12 mouse cellular contexts compared by ENCODE assay signal in genomic region chr2:122789311-122789710, GRCm38 (mm10). TPM values are rescaled to one million over a fixed set of nuclear protein-coding genes. Genes with fewer than 3 reads are reported as not detected.
DNase-seq lines count a peak whose midpoint lies in the region; ATAC-seq lines count a peak whose summit lies in the region.
"Had no signal": no experiment of that assay in that cellular context is flagged by ENCODE, and none has a peak within 500 bp of the region (broad histone marks: within the 10 kb centered on the region; RNA-seq: fewer than 3 reads in every experiment).

No protein-coding gene starts in this region.

- H3K36me3 ChIP-seq in forebrain, embryonic 12.5 days (replicated peaks), result no peaks in the 10 kb centered on the region
- H3K36me3 ChIP-seq: midbrain, embryonic 15.5 days had no signal

- ATAC-seq in megakaryocyte, adult 5-6 weeks (ENCODE audit: poor library complexity, severe bottlenecking), result peak; percentile 65
- ATAC-seq in forebrain, embryonic 12.5 days (ENCODE audit: low FRiP score), result no peak
- ATAC-seq: midbrain, embryonic 15.5 days had no signal

- no peaks in the 10 kb centered on the region for H3K9me3 ChIP-seq in forebrain, embryonic 12.5 days
- H3K9me3 ChIP-seq: midbrain, embryonic 15.5 days had no signal

- no peak overlapping the region for H3K4me3 ChIP-seq in forebrain, embryonic 12.5 days (replicated peaks)
- H3K4me3 ChIP-seq: midbrain, embryonic 15.5 days had no signal

- 84% methylated on average over 7 of the region's 7 CpGs for WGBS in forebrain, embryonic 12.5 days

- H3K27me3 ChIP-seq in forebrain, embryonic 12.5 days, result no peaks in the 10 kb centered on the region
- H3K27me3 ChIP-seq: midbrain, embryonic 15.5 days had no signal

- no peak overlapping the region for H3K4me2 ChIP-seq in forebrain, embryonic 12.5 days
- H3K4me2 ChIP-seq: midbrain, embryonic 15.5 days had no signal

- H3K27ac ChIP-seq in forebrain, embryonic 12.5 days, result no peak overlapping the region
- H3K27ac ChIP-seq: midbrain, embryonic 15.5 days had no signal

- H3K4me1 ChIP-seq in forebrain, embryonic 12.5 days, result no peaks in the 10 kb centered on the region
- H3K4me1 ChIP-seq: midbrain, embryonic 15.5 days had no signal

- peak; percentile 19 for DNase-seq in adrenal gland, adult 2 months
- DNase-seq in adrenal gland, postnatal 4 days (ENCODE audit: low spot score in 2 of 2), result no peak
- peak; percentile 35 for DNase-seq in CD4-positive helper T cell, adult 2 months (ENCODE audit: low read depth, low spot score)
- DNase-seq in kidney, adult 9 months, result peak; percentile 72
- no peak for DNase-seq in ovary, postnatal 36 days (ENCODE audit: low spot score)
- no peak for DNase-seq in layer of hippocampus, adult 9-11 months
- DNase-seq: gastrocnemius, postnatal 25 days; heart, postnatal 4 days; spleen, adult 18-20 months had no signal

- H3K9ac ChIP-seq in forebrain, embryonic 12.5 days, result no peak overlapping the region
- H3K9ac ChIP-seq: midbrain, embryonic 15.5 days had no signal

RNA-seq across cellular contexts. Expression of gene Sqor, which starts 24.3 kb away (rescaled TPM):
- total RNA-seq in adrenal gland, adult 2 months (2021), result 10 to 100 TPM; 80.0 to 89.7 TPM
- polyA plus RNA-seq in adrenal gland, adult 2 months (2012; rRNA removed), result 48.4 and 55.7 TPM in 2 replicates
- 10 to 100 TPM; 30.3 to 35.1 TPM for total RNA-seq in adrenal gland, postnatal 4 days (2021)
- 106 and 117 TPM in 2 replicates for total RNA-seq in megakaryocyte, adult 5-6 weeks (2015)
- total RNA-seq in megakaryocyte, adult 5-6 weeks (2017), result 167 and 173 TPM in 2 replicates
- 1.8 and 1.9 TPM in 2 replicates for polyA plus RNA-seq in forebrain, embryonic 12.5 days (2016; fragmentation: Nextera tagmentation; extraction: Ambion mirVana)

RNA-seq across cellular contexts. Expression of gene Bloc1s6, which starts 51.0 kb away (rescaled TPM):
- total RNA-seq in adrenal gland, adult 2 months (2021), result 10 to 100 TPM; 24.8 to 35.7 TPM
- 39.1 and 42.4 TPM in 2 replicates for polyA plus RNA-seq in adrenal gland, adult 2 months (2012; rRNA removed)
- total RNA-seq in adrenal gland, postnatal 4 days (2021), result 10 to 100 TPM; 31.7 to 34.1 TPM
- total RNA-seq in megakaryocyte, adult 5-6 weeks (2015), result 12.0 and 12.9 TPM in 2 replicates
- total RNA-seq in megakaryocyte, adult 5-6 weeks (2017), result 24.1 and 30.4 TPM in 2 replicates
- polyA plus RNA-seq in forebrain, embryonic 12.5 days (2016; fragmentation: Nextera tagmentation; extraction: Ambion mirVana), result 76.1 and 82.4 TPM in 2 replicates

Comparison
In these comparisons a context has a peak if more than half of its experiments do, and no peak if none do; other contexts are left out.
1. DNase-seq: peak in adrenal gland, adult 2 months (single experiment), CD4-positive helper T cell, adult 2 months (single experiment) and kidney, adult 9 months (single experiment); none in adrenal gland, postnatal 4 days (0 of 2), ovary, postnatal 36 days (single experiment) and layer of hippocampus, adult 9-11 months (single experiment).